Mouse (Mus musculus): ENCODE measurements around the gene Psmb2.

DNA sequence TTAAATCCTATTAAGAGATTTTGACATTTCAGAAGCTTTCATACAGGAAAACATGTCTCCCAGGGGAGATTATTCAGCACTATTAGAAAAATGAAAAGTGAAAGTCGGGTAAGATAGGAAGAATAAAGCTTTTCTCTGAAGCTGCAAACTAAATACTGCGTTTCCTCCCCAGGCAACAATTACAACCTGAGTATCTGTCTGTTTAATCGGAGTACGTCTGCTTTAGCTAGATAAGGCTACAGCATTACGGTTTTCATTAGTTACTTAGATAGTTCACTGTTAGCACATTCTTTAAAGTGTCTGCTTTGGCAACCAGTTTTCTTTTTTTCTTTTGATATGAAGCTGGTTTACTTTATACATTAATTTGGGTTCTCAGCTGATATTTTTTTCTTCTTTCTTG, 4.9 kb downstream of the Psmb2 start:
- TF ChIP-seq TAL1 (conservative IDR thresholded peaks at IDR 0.05; ENCODE audit: low read depth, low read length) (peak; percentile 68), GATA1 (IDR thresholded peaks at IDR 0.05; ENCODE audit: borderline replicate concordance, low read length) (no peak), CTCF (IDR thresholded peaks at IDR 0.05; ENCODE audit: low read depth, low read length) (no peak)

Measured in G1E (cell line).